Mouse (Mus musculus) embryonic facial prominence, embryonic 14.5 days (tissue): ENCODE measurements at regions not wholly inside any gene's neighbourhood (a gene's known extent, or its start where the extent isn't known, plus 50 kb on each side); places are given as distances from the start of the nearest gene placed in this dataset.

ENCODE experiments used
- ATAC-seq: fragments of 200-750 bp; cut with Nextera tagmentation; 2 replicates; pipeline ENCODE4 v1.8.0; 2017; ENCODE audit warnings: low read depth, moderate number of reproducible peaks, moderate TSS enrichment
- DNase-seq: peaks from one replicate; pipeline ENCODE4 v3.0.0-alpha.2; 2015; ENCODE audit warnings: low spot score
- H3K27ac ChIP-seq: fragments of 300-500 bp; sonication (generic); replicated peaks from 2 replicates; pipeline ENCODE4 v1.5.1; 2014; ENCODE audit warnings: low read depth, mild to moderate bottlenecking, low read length, moderate library complexity
- H3K27me3 ChIP-seq: fragments of 300-500 bp; sonication (generic); replicated peaks from 2 replicates; pipeline ENCODE4 v1.6.1; 2014; ENCODE audit warnings: low read length; ENCODE audit not compliant: control insufficient read depth, insufficient read depth
- H3K36me3 ChIP-seq: fragments of 300-500 bp; sonication (generic); 2 replicates; pipeline ENCODE4 v1.6.1; 2014; ENCODE audit warnings: low read length, mixed read lengths; ENCODE audit not compliant: control insufficient read depth, insufficient read depth
- H3K4me1 ChIP-seq: fragments of 300-500 bp; sonication (generic); 2 replicates; pipeline ENCODE4 v1.6.1; 2014; ENCODE audit warnings: antibody characterized with exemption, low read length; ENCODE audit not compliant: control insufficient read depth, insufficient read depth
- H3K4me2 ChIP-seq: fragments of 300-500 bp; sonication (generic); 2 replicates; pipeline ENCODE4 v1.6.1; 2014; ENCODE audit warnings: low read depth, mild to moderate bottlenecking, low read length, moderate library complexity, mixed read lengths
- H3K4me3 ChIP-seq: fragments of 300-500 bp; sonication (generic); 2 replicates; pipeline ENCODE4 v1.5.1; 2014; ENCODE audit warnings: low read depth, mild to moderate bottlenecking, low read length
- H3K9ac ChIP-seq: fragments of 300-500 bp; sonication (generic); 2 replicates; pipeline ENCODE4 v1.6.1; 2014; ENCODE audit warnings: low read depth, mild to moderate bottlenecking, low read length, moderate library complexity, mixed read lengths
- H3K9me3 ChIP-seq: fragments of 300-500 bp; sonication (generic); 2 replicates; pipeline ENCODE4 v1.6.1; 2016; ENCODE audit warnings: low read length; ENCODE audit not compliant: control insufficient read depth
- WGBS: fragments of 180-500 bp; shearing (Covaris S2); extraction: QIAGEN DNeasy Blood & Tissue Kit; methylation state at CpG from one replicate; pipeline ENCODE4 v1.1.7; 2014; 5-methylcytosine and 5-hydroxymethylcytosine counted together

- Histone ChIP-seq H3K27me3 (no peaks in the 10 kb centered on the region), H3K36me3 (no peaks in the 10 kb centered on the region), H3K9me3 (no peaks in the 10 kb centered on the region), H3K4me2 (no peak overlapping the region), H3K9ac (no peak overlapping the region), H3K4me1 (no peaks in the 10 kb centered on the region), H3K4me3 (no peak overlapping the region), H3K27ac (no peak overlapping the region)
- 52% methylated on average over 3 of the region's 3 CpGs for WGBS
- ATAC-seq (no peak), DNase-seq (no peak)
Observed at GRCm38 (mm10) chr10:105125736-105126135, 448.5 kb downstream of the Tmtc2 start.

- Histone ChIP-seq H3K36me3 (no peaks in the 10 kb centered on the region), H3K9ac (no peak overlapping the region), H3K4me2 (no peak overlapping the region), H3K27ac (no peak overlapping the region), H3K4me1 (no peaks in the 10 kb centered on the region), H3K4me3 (no peak overlapping the region), H3K27me3 (no peaks in the 10 kb centered on the region), H3K9me3 (no peaks in the 10 kb centered on the region)
- 65% methylated on average over 10 of the region's 10 CpGs for WGBS
- ATAC-seq (peak; percentile 65; the same call in 1 of the 2 replicates), DNase-seq (peak; percentile 58)
Observed at GRCm38 (mm10) chr10:105120229-105120628, 454.0 kb downstream of the Tmtc2 start.

GRCm38 (mm10) chr10:105116138-105116537 lies 458.1 kb downstream of the Tmtc2 start:
- Histone ChIP-seq H3K36me3 (no peaks in the 10 kb centered on the region), H3K4me1 (no peaks in the 10 kb centered on the region), H3K4me3 (no peak overlapping the region), H3K27ac (no peak overlapping the region), H3K27me3 (no peaks in the 10 kb centered on the region), H3K4me2 (no peak overlapping the region), H3K9me3 (no peaks in the 10 kb centered on the region), H3K9ac (no peak overlapping the region)
- WGBS = 84% methylated on average over 1 of the region's 1 CpGs
- ATAC-seq = no peak
- DNase-seq = no peak

- WGBS = 39% methylated on average over 5 of the region's 5 CpGs
- DNase-seq = no peak
Observed at GRCm38 (mm10) chr10:105114927-105115326, 459.3 kb downstream of the Tmtc2 start.

GRCm38 (mm10) chr10:105110247-105110646 lies 464.0 kb downstream of the Tmtc2 start:
- ATAC-seq = no peak
- H3K36me3 ChIP-seq = no peaks in the 10 kb centered on the region
- 19% methylated on average over 5 of the region's 5 CpGs for WGBS
- no peak overlapping the region for H3K9ac ChIP-seq
- H3K9me3 ChIP-seq = no peaks in the 10 kb centered on the region
- DNase-seq = no peak
- H3K4me1 ChIP-seq = no peaks in the 10 kb centered on the region
- H3K4me3 ChIP-seq = no peak overlapping the region
- H3K4me2 ChIP-seq = no peak overlapping the region
- H3K27me3 ChIP-seq = no peaks in the 10 kb centered on the region
- H3K27ac ChIP-seq = no peak overlapping the region

More at GRCm38 (mm10) chr10:105114927-105115326, 459.3 kb downstream of the Tmtc2 start:
- H3K27ac ChIP-seq = no peak overlapping the region
- no peaks in the 10 kb centered on the region for H3K36me3 ChIP-seq
- no peak overlapping the region for H3K9ac ChIP-seq
- H3K4me3 ChIP-seq = no peak overlapping the region
- no peaks in the 10 kb centered on the region for H3K9me3 ChIP-seq
- no peaks in the 10 kb centered on the region for H3K4me1 ChIP-seq
- no peak overlapping the region for H3K4me2 ChIP-seq
- H3K27me3 ChIP-seq = no peaks in the 10 kb centered on the region
- ATAC-seq = no peak

GRCm38 (mm10) chr10:105097045-105097331 lies 477.3 kb downstream of the Tmtc2 start:
- DNase-seq (no peak), ATAC-seq (no peak)
- Histone ChIP-seq H3K4me3 (no peak overlapping the region), H3K4me1 (no peaks in the 10 kb centered on the region), H3K9me3 (no peaks in the 10 kb centered on the region), H3K9ac (no peak overlapping the region), H3K27ac (no peak overlapping the region), H3K36me3 (no peaks in the 10 kb centered on the region), H3K27me3 (no peaks in the 10 kb centered on the region), H3K4me2 (no peak overlapping the region)
- 86% methylated on average over 2 of the region's 2 CpGs for WGBS

GRCm38 (mm10) chr10:105096323-105097044 lies 477.8 kb downstream of the Tmtc2 start:
- Histone ChIP-seq H3K4me3 (no peak overlapping the region), H3K9me3 (no peaks in the 10 kb centered on the region), H3K27me3 (no peaks in the 10 kb centered on the region), H3K9ac (no peak overlapping the region), H3K4me1 (no peaks in the 10 kb centered on the region), H3K27ac (no peak overlapping the region), H3K36me3 (no peaks in the 10 kb centered on the region), H3K4me2 (no peak overlapping the region)
- DNase-seq (no peak), ATAC-seq (no peak)
- whole genome bisulfite sequencing = 89% methylated on average over 16 of the region's 16 CpGs

- Histone ChIP-seq H3K4me3 (no peak overlapping the region), H3K9me3 (no peaks in the 10 kb centered on the region), H3K27me3 (no peaks in the 10 kb centered on the region), H3K9ac (no peak overlapping the region), H3K27ac (no peak overlapping the region), H3K36me3 (no peaks in the 10 kb centered on the region), H3K4me2 (no peak overlapping the region), H3K4me1 (no peaks in the 10 kb centered on the region)
- WGBS = 76% methylated on average over 4 of the region's 4 CpGs
- DNase-seq (no peak), ATAC-seq (no peak)
Observed at GRCm38 (mm10) chr10:105095800-105096199, 478.5 kb downstream of the Tmtc2 start.

GRCm38 (mm10) chr10:105076892-105077291 lies 497.4 kb downstream of the Tmtc2 start:
- Histone ChIP-seq H3K27me3 (no peaks in the 10 kb centered on the region), H3K4me3 (no peak overlapping the region), H3K36me3 (no peaks in the 10 kb centered on the region), H3K4me2 (no peak overlapping the region), H3K27ac (no peak overlapping the region), H3K4me1 (no peaks in the 10 kb centered on the region), H3K9ac (no peak overlapping the region), H3K9me3 (no peaks in the 10 kb centered on the region)
- ATAC-seq = no peak
- no peak for DNase-seq
- 77% methylated on average over 2 of the region's 2 CpGs for WGBS
